Mouse (Mus musculus) olfactory bulb, adult 2 months (tissue): ENCODE measurements around the gene Hoxb8. TPM values are rescaled to one million over a fixed set of nuclear protein-coding genes. Genes with fewer than 3 reads are reported as not detected.

ENCODE experiments used
- H3K27ac ChIP-seq: fragments of 200-500 bp; 2 replicates; pipeline ENCODE4 v1.5.1; 2012; ENCODE audit warnings: low read depth, low read length; ENCODE audit not compliant: insufficient read depth
- H3K4me1 ChIP-seq: fragments of 200-500 bp; 2 replicates; pipeline ENCODE4 v1.6.1; 2012; ENCODE audit warnings: low read length; ENCODE audit not compliant: control insufficient read depth, insufficient read depth
- H3K4me3 ChIP-seq: fragments of 200-500 bp; 2 replicates; pipeline ENCODE4 v1.5.1; 2012; ENCODE audit warnings: mild to moderate bottlenecking, low read depth, low read length, moderate library complexity; ENCODE audit not compliant: insufficient read depth
- CTCF ChIP-seq: fragments of 200-500 bp; IDR thresholded peaks from 2 replicates; pipeline ENCODE4 v1.5.1; 2012; ENCODE audit warnings: low read depth, mild to moderate bottlenecking, low read length, moderate library complexity; ENCODE audit not compliant: insufficient read depth
- POLR2A ChIP-seq: fragments of 200-500 bp; IDR thresholded peaks from 2 replicates; pipeline ENCODE4 v1.6.1; 2012; ENCODE audit warnings: mild to moderate bottlenecking, low read depth, low read length, moderate library complexity; ENCODE audit not compliant: insufficient read depth
- WGBS: fragments of 180-500 bp; shearing (Covaris S2); methylation state at CpG from one replicate; pipeline ENCODE4 v1.1.7; 2018; 5-methylcytosine and 5-hydroxymethylcytosine counted together
- polyA plus RNA-seq: library from polyadenylated mRNA; stranded (reverse); fragments of >200 nt; gene quantifications from 2 replicates; pipeline ENCODE4 v1.2.4, GENCODE M21; 2012; ENCODE audit warnings: low replicate concordance; ENCODE audit not compliant: missing spikeins, insufficient read depth, insufficient read length

Gene Hoxb8
- polyA plus RNA-seq, 1 experiment: not detected

DNA sequence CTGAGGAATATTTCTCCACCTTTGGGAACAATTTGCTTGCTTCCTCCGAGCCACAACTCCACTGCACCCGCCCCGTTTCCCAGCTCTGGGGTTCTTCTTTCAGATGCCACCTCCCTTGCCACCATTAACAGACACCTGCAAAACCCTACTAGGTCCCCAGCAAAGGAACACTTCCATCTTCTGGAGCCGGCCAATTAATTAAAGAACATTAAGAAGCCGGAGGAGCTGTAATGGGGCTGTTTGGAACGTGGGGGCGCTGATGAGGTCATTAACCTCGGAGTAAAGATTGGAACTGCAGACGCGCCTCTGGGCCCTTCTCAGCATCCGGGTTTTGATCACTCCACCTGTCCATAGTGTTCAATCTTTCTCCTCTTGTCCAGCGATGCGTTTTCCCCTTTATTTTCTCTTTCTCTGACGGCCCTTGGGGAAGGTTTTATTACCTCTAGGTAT, 25.7 kb upstream of the Hoxb8 start:
- WGBS: 3% methylated on average over 14 of the region's 14 CpGs
- Histone ChIP-seq H3K27ac (no peak overlapping the region), H3K4me3 (no peak overlapping the region), H3K4me1 (no peaks in the 10 kb centered on the region)
- TF ChIP-seq POLR2A: no peak
- no peak for TF ChIP-seq CTCF

GRCm38 (mm10) chr11:96257141-96257540, 24.6 kb upstream of the Hoxb8 start:
- H3K4me1 ChIP-seq: no peaks in the 10 kb centered on the region
- TF ChIP-seq CTCF (no peak), POLR2A (no peak)
- H3K27ac ChIP-seq: no peak overlapping the region
- no peak overlapping the region for H3K4me3 ChIP-seq
- 14% methylated on average over 2 of the region's 2 CpGs for WGBS

GRCm38 (mm10) chr11:96259038-96259437, 22.7 kb upstream of the Hoxb8 start:
- Histone ChIP-seq H3K4me1 (no peaks in the 10 kb centered on the region), H3K4me3 (no peak overlapping the region), H3K27ac (no peak overlapping the region)
- 5% methylated on average over 2 of the region's 2 CpGs for WGBS
- TF ChIP-seq POLR2A (no peak), CTCF (no peak)

GRCm38 (mm10) chr11:96259511-96259910, 22.2 kb upstream of the Hoxb8 start:
- H3K4me3 ChIP-seq: no peak overlapping the region
- H3K27ac ChIP-seq: no peak overlapping the region
- no peaks in the 10 kb centered on the region for H3K4me1 ChIP-seq
- TF ChIP-seq CTCF (no peak), POLR2A (no peak)
- 3% methylated on average over 1 of the region's 1 CpGs for WGBS

- TF ChIP-seq CTCF (no peak), POLR2A (no peak)
- WGBS: 1% methylated on average over 23 of the region's 23 CpGs
- Histone ChIP-seq H3K4me1 (no peaks in the 10 kb centered on the region), H3K4me3 (no peak overlapping the region), H3K27ac (no peak overlapping the region)
These were observed 21.3 kb upstream of the Hoxb8 start for GRCm38 (mm10) chr11:96260310-96260970.

DNA sequence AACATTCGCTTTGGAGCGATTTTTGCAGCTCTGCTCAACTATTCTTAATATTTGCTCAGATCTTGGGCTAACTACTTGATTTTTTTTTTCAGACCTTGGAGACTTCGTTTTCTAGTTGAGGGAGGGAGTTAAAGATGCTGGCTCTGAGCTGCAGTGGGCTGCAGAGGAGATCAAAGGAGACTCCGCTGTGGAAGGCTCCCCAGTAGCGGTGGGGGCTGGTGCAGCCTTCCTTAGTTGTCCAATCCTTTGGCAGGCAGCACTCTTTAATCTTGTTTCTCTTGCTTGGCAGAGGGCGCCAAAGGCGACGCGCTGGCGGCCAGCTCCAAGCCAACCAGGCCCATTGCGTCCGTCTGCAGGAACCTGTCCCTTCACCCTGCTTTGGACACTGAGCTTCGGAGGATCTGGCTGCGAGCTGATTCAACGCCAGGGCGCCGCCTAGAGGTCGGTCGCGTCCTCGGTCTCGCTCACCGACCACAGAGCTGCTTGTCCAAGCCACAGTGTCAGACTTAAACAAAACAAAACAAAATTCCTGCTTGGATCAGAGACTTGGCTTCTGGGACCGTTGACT, 20.3 kb upstream of the Hoxb8 start:
- 1% methylated on average over 24 of the region's 24 CpGs for WGBS
- TF ChIP-seq POLR2A (no peak), CTCF (no peak)
- H3K4me3 ChIP-seq: no peak overlapping the region
- no peak overlapping the region for H3K27ac ChIP-seq
- H3K4me1 ChIP-seq: no peaks in the 10 kb centered on the region

DNA sequence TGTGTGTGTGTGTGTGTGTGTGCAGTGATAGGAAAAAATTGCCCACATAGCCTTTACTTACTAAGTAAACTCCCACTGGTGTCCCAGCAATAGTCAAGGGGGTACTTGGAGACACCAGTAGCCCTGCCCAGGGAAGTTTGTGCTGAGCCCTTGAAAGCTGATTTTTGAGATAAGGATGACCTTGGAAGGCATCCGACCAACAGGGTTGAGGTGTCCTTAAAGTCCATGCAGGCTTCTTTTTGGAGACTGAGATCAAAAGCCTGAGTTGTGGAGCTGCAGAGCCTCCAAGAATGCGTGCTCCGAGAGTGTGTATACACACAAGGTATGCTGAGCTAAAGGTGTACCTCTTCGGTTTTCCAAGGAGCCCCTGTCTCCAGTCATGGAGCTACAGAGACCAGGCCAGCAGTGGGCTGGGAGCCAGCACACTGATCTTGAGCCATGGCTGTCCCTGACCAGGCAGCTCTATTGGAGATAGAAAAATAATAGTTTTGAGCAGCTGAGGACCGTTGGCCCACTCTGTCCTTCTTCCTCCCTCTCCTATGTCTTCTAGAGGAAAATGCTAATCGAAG, 19.4 kb upstream of the Hoxb8 start:
- WGBS: 9% methylated on average over 6 of the region's 6 CpGs
- H3K4me1 ChIP-seq: no peaks in the 10 kb centered on the region
- TF ChIP-seq CTCF (no peak), POLR2A (no peak)

DNA sequence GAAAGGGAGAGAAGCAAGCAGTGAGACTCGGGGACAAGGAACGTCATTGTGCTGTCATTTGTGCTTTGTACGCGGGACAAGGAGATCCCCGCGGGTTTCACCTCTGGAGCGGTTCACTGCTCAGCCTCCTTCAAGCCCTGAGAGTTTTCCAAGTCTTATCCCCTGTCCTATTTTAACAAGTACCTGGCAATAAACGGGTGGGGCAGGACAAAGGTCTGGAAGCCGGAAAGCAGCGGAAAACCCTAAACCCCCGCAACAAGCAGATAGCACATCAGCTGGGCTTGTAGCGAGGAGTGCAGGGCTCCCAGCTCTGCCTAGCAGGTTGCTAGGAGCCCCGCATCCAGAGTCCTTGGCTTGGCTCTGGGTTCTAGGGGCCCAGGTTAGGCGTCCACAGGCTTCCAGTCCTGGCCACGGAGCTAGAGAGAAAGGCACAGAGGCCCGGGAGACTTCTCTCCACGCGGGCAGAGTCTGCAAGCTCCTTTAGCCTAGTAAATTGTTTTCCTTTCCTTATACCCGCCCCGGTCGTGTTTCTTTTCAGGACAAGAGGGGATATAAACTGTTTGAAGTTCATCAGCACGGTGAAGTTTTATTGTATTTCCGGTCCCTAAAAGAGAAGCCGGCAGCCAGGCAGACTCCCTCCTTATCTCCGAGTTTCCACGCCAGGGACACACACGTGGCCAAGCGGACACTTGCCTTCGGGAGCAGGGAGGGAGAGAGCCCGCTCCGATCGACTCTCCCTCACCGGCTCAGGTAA, 17.9 kb upstream of the Hoxb8 start:
- H3K27ac ChIP-seq: no peak overlapping the region
- no peaks in the 10 kb centered on the region for H3K4me1 ChIP-seq
- no peak overlapping the region for H3K4me3 ChIP-seq
- TF ChIP-seq CTCF: no peak
- 3% methylated on average over 33 of the region's 33 CpGs for WGBS

More for the DNA sequence above, 19.4 kb upstream of the Hoxb8 start:
- H3K27ac ChIP-seq: no peak overlapping the region
- H3K4me3 ChIP-seq: no peak overlapping the region
